Mouse (Mus musculus): ENCODE measurements at regions not wholly inside any gene's neighbourhood (a gene's known extent, or its start where the extent isn't known, plus 50 kb on each side); places are given as distances from the start of the nearest gene placed in this dataset.

DNA sequence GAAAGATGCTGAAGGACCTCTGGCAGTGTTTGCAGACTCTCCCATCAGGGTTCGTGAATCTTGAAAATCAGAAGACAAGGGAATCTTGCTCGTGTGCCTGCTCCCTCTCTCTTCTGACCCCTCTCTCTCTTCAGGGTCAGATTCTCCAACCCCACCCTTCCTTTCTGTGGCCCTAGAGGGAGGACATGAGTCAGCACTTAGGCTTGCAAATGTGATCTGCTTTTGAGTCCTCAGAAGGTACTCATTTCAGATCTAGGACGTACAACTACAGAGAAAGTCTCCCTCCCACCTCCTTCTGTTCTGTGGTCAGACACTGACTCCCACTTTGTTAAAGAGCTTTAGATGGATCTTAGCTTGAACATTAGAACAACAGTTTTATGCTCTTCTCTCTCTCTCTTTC is 156.9 kb upstream of the Prdm1 start:
- Histone ChIP-seq H3K4me3 (ENCODE audit: low read depth, low read length) (no peak overlapping the region), H3K4me2 (ENCODE audit: low read depth, low read length) (no peak overlapping the region), H3K27ac (ENCODE audit: low read depth, low read length) (no peak overlapping the region), H3K36me3 (ENCODE audit: control insufficient read depth, insufficient read depth, low read length) (no peaks in the 10 kb centered on the region), H3K9me3 (ENCODE audit: control insufficient read depth, low read length) (no peaks in the 10 kb centered on the region), H3K4me1 (ENCODE audit: control insufficient read depth, insufficient read depth, low read length) (no peaks in the 10 kb centered on the region), H3K9ac (replicated peaks; ENCODE audit: low read depth, low read length) (no peak overlapping the region), H3K27me3 (ENCODE audit: control insufficient read depth, insufficient read depth, low read length) (no peaks in the 10 kb centered on the region)
- ATAC-seq (ENCODE audit: low read depth) = no peak
- WGBS = 75% methylated on average over 3 of the region's 3 CpGs

DNA sequence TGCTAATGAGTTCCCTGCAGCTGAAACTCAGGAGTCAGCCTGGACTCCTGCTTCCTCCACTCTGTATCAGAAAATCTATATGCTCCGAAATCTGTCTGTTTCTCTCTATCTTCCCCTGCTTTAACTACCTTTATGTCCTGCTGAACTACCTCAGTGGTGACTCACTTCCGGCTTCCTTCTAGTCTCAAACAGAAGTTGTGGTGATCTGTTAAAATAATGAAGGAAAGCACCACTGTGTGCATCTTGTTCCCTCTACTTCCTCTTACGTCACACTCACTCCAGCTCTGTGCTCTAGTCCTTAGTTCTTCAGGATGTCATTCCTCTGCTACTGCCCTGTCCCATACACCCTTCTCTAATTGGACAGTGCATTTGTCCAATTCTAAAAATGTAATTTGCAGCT is 148.2 kb upstream of the Prdm1 start:
- H3K4me2 ChIP-seq (ENCODE audit: low read depth, low read length) = no peak overlapping the region
- no peak overlapping the region for H3K9ac ChIP-seq (replicated peaks; ENCODE audit: low read depth, low read length)
- H3K27ac ChIP-seq (ENCODE audit: low read depth, low read length) = no peak overlapping the region
- no peaks in the 10 kb centered on the region for H3K4me1 ChIP-seq (ENCODE audit: control insufficient read depth, insufficient read depth, low read length)
- ATAC-seq (ENCODE audit: low read depth) = no peak
- no peaks in the 10 kb centered on the region for H3K36me3 ChIP-seq (ENCODE audit: control insufficient read depth, insufficient read depth, low read length)
- no peak overlapping the region for H3K4me3 ChIP-seq (ENCODE audit: low read depth, low read length)
- WGBS = 94% methylated on average over 3 of the region's 3 CpGs
- no peaks in the 10 kb centered on the region for H3K9me3 ChIP-seq (ENCODE audit: control insufficient read depth, low read length)
- no peaks in the 10 kb centered on the region for H3K27me3 ChIP-seq (ENCODE audit: control insufficient read depth, insufficient read depth, low read length)

DNA sequence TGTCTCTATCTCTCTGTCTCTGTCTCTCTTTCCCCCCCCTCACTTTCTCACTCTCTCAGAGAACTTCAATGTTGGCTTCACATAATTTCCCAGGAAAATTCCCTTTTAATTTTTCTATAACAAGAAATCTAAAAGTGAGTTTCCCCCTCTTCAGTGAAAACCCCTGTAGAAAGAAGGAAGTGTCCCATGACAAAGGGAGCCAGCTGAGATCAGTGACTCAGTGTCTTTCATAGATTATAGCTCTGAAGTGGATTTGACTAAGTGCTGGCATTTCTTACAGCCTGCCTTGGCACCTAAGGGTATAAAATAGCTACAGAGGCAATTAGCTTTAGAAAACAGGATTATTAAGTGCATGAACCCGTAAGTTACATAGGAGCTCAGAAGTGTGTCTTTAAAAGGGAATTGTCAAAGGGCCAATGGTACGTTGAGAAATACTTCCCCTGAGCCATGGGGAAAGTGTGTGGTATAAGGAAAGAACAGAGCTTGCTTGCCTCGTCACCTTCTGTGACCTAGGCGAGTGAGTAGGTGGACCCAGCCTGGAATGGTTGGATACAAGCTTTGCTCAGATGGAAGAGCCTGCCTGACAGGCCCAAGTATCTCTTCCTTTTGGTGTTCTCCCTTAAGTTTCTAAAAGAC is 137.3 kb upstream of the Prdm1 start:
- H3K4me3 ChIP-seq (ENCODE audit: low read depth, low read length) = no peak overlapping the region
- H3K27me3 ChIP-seq (ENCODE audit: control insufficient read depth, insufficient read depth, low read length) = no peaks in the 10 kb centered on the region
- 82% methylated on average over 4 of the region's 4 CpGs for WGBS

DNA sequence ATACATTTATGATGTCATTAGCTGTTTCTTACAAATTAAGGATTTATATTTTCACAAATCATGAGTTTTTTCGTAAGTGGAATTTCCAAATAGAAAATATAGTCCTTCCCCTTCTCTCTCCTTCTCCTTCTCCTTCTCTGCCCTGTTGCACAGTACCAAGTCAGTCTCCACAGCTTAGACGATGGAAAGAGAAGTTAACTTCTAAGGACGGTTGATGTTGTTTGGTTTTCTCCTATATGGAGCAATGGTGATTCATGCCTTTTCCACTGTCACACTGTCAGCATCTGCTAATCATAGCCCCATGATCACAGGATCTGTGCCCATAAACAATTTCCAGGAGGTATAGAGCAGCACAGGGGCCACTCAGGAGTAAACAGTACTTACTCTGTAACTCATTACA is 131.2 kb upstream of the Prdm1 start:
- Histone ChIP-seq H3K27ac (ENCODE audit: low read depth, low read length) (no peak overlapping the region), H3K4me2 (ENCODE audit: low read depth, low read length) (no peak overlapping the region), H3K27me3 (ENCODE audit: control insufficient read depth, insufficient read depth, low read length) (no peaks in the 10 kb centered on the region), H3K9me3 (ENCODE audit: control insufficient read depth, low read length) (no peaks in the 10 kb centered on the region), H3K9ac (replicated peaks; ENCODE audit: low read depth, low read length) (no peak overlapping the region), H3K36me3 (ENCODE audit: control insufficient read depth, insufficient read depth, low read length) (no peaks in the 10 kb centered on the region), H3K4me1 (ENCODE audit: control insufficient read depth, insufficient read depth, low read length) (no peaks in the 10 kb centered on the region), H3K4me3 (ENCODE audit: low read depth, low read length) (no peak overlapping the region)
- no peak for ATAC-seq (ENCODE audit: low read depth)
- WGBS = 95% methylated on average over 3 of the region's 3 CpGs

More for the DNA sequence above, 137.3 kb upstream of the Prdm1 start:
- H3K4me2 ChIP-seq (ENCODE audit: low read depth, low read length) = no peak overlapping the region
- H3K27ac ChIP-seq (ENCODE audit: low read depth, low read length) = no peak overlapping the region
- H3K9ac ChIP-seq (replicated peaks; ENCODE audit: low read depth, low read length) = no peak overlapping the region
- no peaks in the 10 kb centered on the region for H3K9me3 ChIP-seq (ENCODE audit: control insufficient read depth, low read length)
- H3K36me3 ChIP-seq (ENCODE audit: control insufficient read depth, insufficient read depth, low read length) = no peaks in the 10 kb centered on the region
- H3K4me1 ChIP-seq (ENCODE audit: control insufficient read depth, insufficient read depth, low read length) = no peaks in the 10 kb centered on the region
- ATAC-seq (ENCODE audit: low read depth) = no peak

DNA sequence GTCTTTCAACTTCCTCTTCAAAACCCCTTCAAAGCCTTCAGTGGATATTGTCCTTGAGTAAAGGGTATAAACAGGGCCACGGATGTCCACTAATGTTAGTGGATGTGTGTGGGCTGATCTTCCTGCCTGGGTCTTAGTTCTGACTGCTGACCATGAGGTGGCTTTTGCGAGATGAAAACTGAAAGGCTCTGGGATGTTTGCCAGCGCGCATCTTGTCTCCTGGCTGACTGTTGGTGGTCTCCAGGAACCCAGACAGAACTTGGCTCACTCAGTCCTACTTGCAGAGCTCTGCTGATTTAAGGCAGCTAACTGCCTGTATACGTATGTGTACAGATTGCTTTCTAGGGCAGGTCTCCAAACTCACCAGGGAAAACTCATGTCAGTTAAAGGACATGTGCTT is 125.5 kb upstream of the Prdm1 start:
- Histone ChIP-seq H3K4me2 (ENCODE audit: low read depth, low read length) (no peak overlapping the region), H3K9me3 (ENCODE audit: control insufficient read depth, low read length) (no peaks in the 10 kb centered on the region), H3K4me1 (ENCODE audit: control insufficient read depth, insufficient read depth, low read length) (no peaks in the 10 kb centered on the region), H3K4me3 (ENCODE audit: low read depth, low read length) (no peak overlapping the region), H3K9ac (replicated peaks; ENCODE audit: low read depth, low read length) (no peak overlapping the region), H3K36me3 (ENCODE audit: control insufficient read depth, insufficient read depth, low read length) (no peaks in the 10 kb centered on the region), H3K27ac (ENCODE audit: low read depth, low read length) (no peak overlapping the region), H3K27me3 (ENCODE audit: control insufficient read depth, insufficient read depth, low read length) (no peaks in the 10 kb centered on the region)
- WGBS = 81% methylated on average over 5 of the region's 5 CpGs
- ATAC-seq (ENCODE audit: low read depth) = no peak

DNA sequence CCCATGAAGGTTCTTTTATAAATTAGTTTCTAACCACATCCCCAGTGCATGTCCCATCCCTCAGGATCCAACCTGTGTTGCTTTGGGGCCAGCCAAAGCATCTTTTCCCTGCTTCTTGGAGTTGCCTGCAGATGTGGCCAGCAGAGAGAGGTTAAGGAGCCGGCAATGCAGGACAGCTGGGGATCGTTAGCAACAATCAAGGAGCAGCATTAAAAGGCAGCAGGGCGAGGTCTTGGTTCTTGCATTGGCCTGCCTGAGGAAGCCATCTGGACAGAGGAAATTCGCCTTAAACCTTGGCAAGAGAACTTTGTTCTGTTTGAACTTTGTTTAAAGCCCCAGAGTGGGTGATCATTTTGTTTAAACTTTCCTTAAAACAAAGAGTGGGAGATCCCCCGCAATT is 118.7 kb upstream of the Prdm1 start:
- Histone ChIP-seq H3K27ac (ENCODE audit: low read depth, low read length) (no peak overlapping the region), H3K9ac (replicated peaks; ENCODE audit: low read depth, low read length) (no peak overlapping the region), H3K4me2 (ENCODE audit: low read depth, low read length) (no peak overlapping the region), H3K4me3 (ENCODE audit: low read depth, low read length) (no peak overlapping the region), H3K9me3 (ENCODE audit: control insufficient read depth, low read length) (no peaks in the 10 kb centered on the region), H3K27me3 (ENCODE audit: control insufficient read depth, insufficient read depth, low read length) (no peaks in the 10 kb centered on the region), H3K4me1 (ENCODE audit: control insufficient read depth, insufficient read depth, low read length) (no peaks in the 10 kb centered on the region), H3K36me3 (ENCODE audit: control insufficient read depth, insufficient read depth, low read length) (no peaks in the 10 kb centered on the region)
- WGBS = 37% methylated on average over 5 of the region's 5 CpGs
- no peak for ATAC-seq (ENCODE audit: low read depth)

DNA sequence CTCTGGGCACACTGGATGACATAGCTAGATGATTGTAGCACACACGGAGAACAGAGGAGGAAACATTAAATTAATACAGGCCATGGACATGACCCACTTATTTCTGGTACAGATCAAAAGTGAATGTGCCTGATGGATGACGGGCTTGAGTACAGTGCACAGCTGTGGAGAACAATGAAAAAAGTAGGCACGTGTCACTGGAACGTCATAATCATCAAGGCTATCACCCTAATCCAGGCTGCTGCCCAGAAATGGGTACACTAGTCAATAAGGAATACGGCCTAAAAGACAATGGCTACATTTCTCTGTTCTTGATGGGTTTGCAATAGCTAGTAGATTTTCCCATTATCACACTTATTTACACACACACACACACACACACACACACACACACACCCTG is 118.3 kb upstream of the Prdm1 start:
- WGBS = 92% methylated on average over 5 of the region's 5 CpGs
- H3K36me3 ChIP-seq (ENCODE audit: control insufficient read depth, insufficient read depth, low read length) = no peaks in the 10 kb centered on the region
- H3K4me2 ChIP-seq (ENCODE audit: low read depth, low read length) = no peak overlapping the region

DNA sequence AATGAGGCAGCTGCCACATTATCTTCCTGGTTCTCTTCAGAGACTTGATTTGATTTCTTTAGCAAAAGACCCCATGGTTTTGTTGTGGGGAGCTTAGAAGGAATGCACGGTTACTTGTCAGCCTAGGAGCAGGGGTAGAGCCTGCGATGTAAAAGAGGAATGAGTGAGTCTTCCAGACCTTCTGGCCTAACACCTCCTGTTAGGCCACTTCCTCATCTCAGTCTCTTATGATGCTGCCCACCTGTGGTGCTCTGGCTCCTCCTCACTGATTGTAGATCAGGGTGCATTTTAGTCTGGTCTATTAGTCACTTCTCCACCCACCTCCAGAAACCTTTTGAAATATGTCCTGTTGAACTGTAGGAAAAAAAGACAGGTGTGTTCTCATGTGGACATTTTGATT is 113.3 kb upstream of the Prdm1 start:
- no peak overlapping the region for H3K27ac ChIP-seq (ENCODE audit: low read depth, low read length)
- H3K27me3 ChIP-seq (ENCODE audit: control insufficient read depth, insufficient read depth, low read length) = no peaks in the 10 kb centered on the region
- H3K9me3 ChIP-seq (ENCODE audit: control insufficient read depth, low read length) = no peaks in the 10 kb centered on the region
- ATAC-seq (ENCODE audit: low read depth) = no peak
- H3K4me1 ChIP-seq (ENCODE audit: control insufficient read depth, insufficient read depth, low read length) = no peaks in the 10 kb centered on the region
- no peak overlapping the region for H3K4me2 ChIP-seq (ENCODE audit: low read depth, low read length)
- no peak overlapping the region for H3K9ac ChIP-seq (replicated peaks; ENCODE audit: low read depth, low read length)
- WGBS = 91% methylated on average over 2 of the region's 2 CpGs
- H3K4me3 ChIP-seq (ENCODE audit: low read depth, low read length) = no peak overlapping the region
- H3K36me3 ChIP-seq (ENCODE audit: control insufficient read depth, insufficient read depth, low read length) = no peaks in the 10 kb centered on the region

More for the DNA sequence above, 118.3 kb upstream of the Prdm1 start:
- Histone ChIP-seq H3K4me1 (ENCODE audit: control insufficient read depth, insufficient read depth, low read length) (no peaks in the 10 kb centered on the region), H3K4me3 (ENCODE audit: low read depth, low read length) (no peak overlapping the region), H3K9ac (replicated peaks; ENCODE audit: low read depth, low read length) (no peak overlapping the region), H3K9me3 (ENCODE audit: control insufficient read depth, low read length) (no peaks in the 10 kb centered on the region), H3K27me3 (ENCODE audit: control insufficient read depth, insufficient read depth, low read length) (no peaks in the 10 kb centered on the region), H3K27ac (ENCODE audit: low read depth, low read length) (no peak overlapping the region)
- ATAC-seq (ENCODE audit: low read depth) = no peak

DNA sequence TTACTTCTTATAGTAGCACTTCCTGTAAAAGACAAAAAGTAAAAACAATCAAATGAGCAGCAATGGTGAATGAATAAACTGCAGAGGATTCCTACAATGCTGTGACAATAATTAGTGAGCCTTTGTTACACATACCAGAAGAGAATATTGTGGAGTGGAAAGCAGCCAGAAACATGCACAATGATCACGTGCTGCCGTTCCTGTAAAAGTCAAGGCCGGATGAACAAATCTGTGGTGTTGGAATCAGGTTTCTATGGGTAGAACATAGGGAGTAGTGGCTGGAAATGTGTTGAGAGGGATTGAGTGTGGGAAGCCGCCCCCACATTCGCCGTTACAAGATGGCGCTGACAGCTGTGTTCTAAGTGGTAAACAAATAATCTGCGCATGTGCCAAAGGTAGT is 112.3 kb upstream of the Prdm1 start:
- no peaks in the 10 kb centered on the region for H3K9me3 ChIP-seq (ENCODE audit: control insufficient read depth, low read length)
- H3K36me3 ChIP-seq (ENCODE audit: control insufficient read depth, insufficient read depth, low read length) = no peaks in the 10 kb centered on the region
- no peaks in the 10 kb centered on the region for H3K4me1 ChIP-seq (ENCODE audit: control insufficient read depth, insufficient read depth, low read length)
- 95% methylated on average over 8 of the region's 8 CpGs for WGBS
- H3K4me2 ChIP-seq (ENCODE audit: low read depth, low read length) = no peak overlapping the region
- ATAC-seq (ENCODE audit: low read depth) = no peak
- H3K27me3 ChIP-seq (ENCODE audit: control insufficient read depth, insufficient read depth, low read length) = no peaks in the 10 kb centered on the region
- no peak overlapping the region for H3K9ac ChIP-seq (replicated peaks; ENCODE audit: low read depth, low read length)
- H3K27ac ChIP-seq (ENCODE audit: low read depth, low read length) = no peak overlapping the region
- no peak overlapping the region for H3K4me3 ChIP-seq (ENCODE audit: low read depth, low read length)

All from neural tube, embryonic 14.5 days (tissue).